Mouse (Mus musculus) liver, postnatal 0 days (tissue): ENCODE results near the gene Crx.

Source experiments
- CTCF ChIP-seq: sonication (generic); IDR thresholded peaks from 2 replicates; pipeline ENCODE4 v1.5.1; 2016; ENCODE audit warnings: antibody characterized with exemption, low read depth
- EP300 ChIP-seq: IDR thresholded peaks from 2 replicates; pipeline ENCODE4 v1.6.1; 2016; ENCODE audit warnings: antibody characterized with exemption, low read depth, mild to moderate bottlenecking

DNA sequence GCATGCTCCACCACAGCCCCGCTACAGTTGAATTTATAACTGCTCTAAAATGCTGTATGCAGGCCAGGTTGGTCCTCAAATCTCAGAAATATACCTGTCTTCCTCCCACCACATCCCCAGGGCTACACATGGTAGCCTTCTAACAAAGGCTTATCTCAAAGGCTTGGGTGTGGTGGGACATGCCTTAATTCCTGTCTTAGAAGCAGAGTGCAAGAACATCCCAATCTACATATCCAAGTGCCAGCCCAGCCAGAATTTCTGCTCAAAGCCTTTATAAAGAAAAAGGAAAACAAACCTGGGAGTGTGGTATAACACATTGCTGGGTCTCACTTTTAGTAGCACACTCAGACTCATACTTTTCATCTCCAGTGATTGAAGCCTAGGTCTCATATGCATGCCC lies 14.5 kb upstream of the Crx start:
- TF ChIP-seq CTCF (no peak), EP300 (no peak)
